Mouse (Mus musculus): Measurements from ENCODE around the gene Pth1r. TPM values are rescaled to one million over a fixed set of nuclear protein-coding genes. Genes with fewer than 3 reads are reported as not detected.
"Not testable (repeated sequence)": the region's sequence is repeated elsewhere in the genome, so short reads cannot be mapped to it uniquely, and the experiment has no call there.

Pth1r gene
- total RNA-seq, 1 experiment from 2014 or later = not detected

- no peak for ATAC-seq (replicated peaks in 1 of 2; ENCODE audit: insufficient read depth in 1 of 2, low FRiP score in 2 of 2, low TSS enrichment in 1 of 2, low read depth in 1 of 2, poor library complexity in 2 of 2, severe bottlenecking in 2 of 2)
These were observed 47.4 kb downstream of the Pth1r start for GRCm38 (mm10) chr9:110699574-110699973.

- no peak for ATAC-seq (replicated peaks in 1 of 2; ENCODE audit: insufficient read depth in 1 of 2, low FRiP score in 2 of 2, low TSS enrichment in 1 of 2, low read depth in 1 of 2, poor library complexity in 2 of 2, severe bottlenecking in 2 of 2)
These were observed 49.5 kb downstream of the Pth1r start for GRCm38 (mm10) chr9:110697465-110697864.

- ATAC-seq (replicated peaks in 1 of 2; ENCODE audit: insufficient read depth in 1 of 2, low FRiP score in 2 of 2, low TSS enrichment in 1 of 2, low read depth in 1 of 2, poor library complexity in 2 of 2, severe bottlenecking in 2 of 2) = no peak
These were observed 50.5 kb downstream of the Pth1r start for GRCm38 (mm10) chr9:110696427-110696826.

- no peak for ATAC-seq (replicated peaks in 1 of 2; ENCODE audit: insufficient read depth in 1 of 2, low FRiP score in 2 of 2, low TSS enrichment in 1 of 2, low read depth in 1 of 2, poor library complexity in 2 of 2, severe bottlenecking in 2 of 2)
These were observed 51.7 kb downstream of the Pth1r start for GRCm38 (mm10) chr9:110695165-110695755.

GRCm38 (mm10) chr9:110689261-110689779 lies 57.6 kb downstream of the Pth1r start:
- ATAC-seq (replicated peaks in 1 of 2; ENCODE audit: insufficient read depth in 1 of 2, low FRiP score in 2 of 2, low TSS enrichment in 1 of 2, low read depth in 1 of 2, poor library complexity in 2 of 2, severe bottlenecking in 2 of 2) = no peak

- no peak for ATAC-seq (replicated peaks in 1 of 2; ENCODE audit: insufficient read depth in 1 of 2, low FRiP score in 2 of 2, low TSS enrichment in 1 of 2, low read depth in 1 of 2, poor library complexity in 2 of 2, severe bottlenecking in 2 of 2)
These were observed 59.1 kb downstream of the Pth1r start for GRCm38 (mm10) chr9:110687846-110688245.

- ATAC-seq (replicated peaks in 1 of 2; ENCODE audit: insufficient read depth in 1 of 2, low FRiP score in 2 of 2, low TSS enrichment in 1 of 2, low read depth in 1 of 2, poor library complexity in 2 of 2, severe bottlenecking in 2 of 2) = no peak
These were observed 59.9 kb downstream of the Pth1r start for GRCm38 (mm10) chr9:110687061-110687460.

- ATAC-seq (replicated peaks in 1 of 2; ENCODE audit: insufficient read depth in 1 of 2, low FRiP score in 2 of 2, low TSS enrichment in 1 of 2, low read depth in 1 of 2, poor library complexity in 2 of 2, severe bottlenecking in 2 of 2) = no peak
These were observed 60.5 kb downstream of the Pth1r start for GRCm38 (mm10) chr9:110686472-110686871.

- ATAC-seq (replicated peaks in 1 of 2; ENCODE audit: insufficient read depth in 1 of 2, low FRiP score in 2 of 2, low TSS enrichment in 1 of 2, low read depth in 1 of 2, poor library complexity in 2 of 2, severe bottlenecking in 2 of 2) = peak; percentile 22 to 43; a peak in 1 of 4 replicates
These were observed 61.4 kb downstream of the Pth1r start for GRCm38 (mm10) chr9:110685591-110685990.

GRCm38 (mm10) chr9:110685187-110685586 lies 61.8 kb downstream of the Pth1r start:
- no peak for ATAC-seq (replicated peaks in 1 of 2; ENCODE audit: insufficient read depth in 1 of 2, low FRiP score in 2 of 2, low TSS enrichment in 1 of 2, low read depth in 1 of 2, poor library complexity in 2 of 2, severe bottlenecking in 2 of 2)

- no peak for ATAC-seq (replicated peaks in 1 of 2; ENCODE audit: insufficient read depth in 1 of 2, low FRiP score in 2 of 2, low TSS enrichment in 1 of 2, low read depth in 1 of 2, poor library complexity in 2 of 2, severe bottlenecking in 2 of 2)
These were observed 62.7 kb downstream of the Pth1r start for GRCm38 (mm10) chr9:110684100-110684831.

- no peak for ATAC-seq (replicated peaks in 1 of 2; ENCODE audit: insufficient read depth in 1 of 2, low FRiP score in 2 of 2, low TSS enrichment in 1 of 2, low read depth in 1 of 2, poor library complexity in 2 of 2, severe bottlenecking in 2 of 2)
These were observed 63.3 kb downstream of the Pth1r start for GRCm38 (mm10) chr9:110683574-110684099.

- ATAC-seq (replicated peaks in 1 of 2; ENCODE audit: insufficient read depth in 1 of 2, low FRiP score in 2 of 2, low TSS enrichment in 1 of 2, low read depth in 1 of 2, poor library complexity in 2 of 2, severe bottlenecking in 2 of 2) = not testable (repeated sequence)
These were observed 64.2 kb downstream of the Pth1r start for GRCm38 (mm10) chr9:110682697-110683096.

GRCm38 (mm10) chr9:110682255-110682654 lies 64.7 kb downstream of the Pth1r start:
- no peak for ATAC-seq (replicated peaks in 1 of 2; ENCODE audit: insufficient read depth in 1 of 2, low FRiP score in 2 of 2, low TSS enrichment in 1 of 2, low read depth in 1 of 2, poor library complexity in 2 of 2, severe bottlenecking in 2 of 2)

- ATAC-seq (replicated peaks in 1 of 2; ENCODE audit: insufficient read depth in 1 of 2, low FRiP score in 2 of 2, low TSS enrichment in 1 of 2, low read depth in 1 of 2, poor library complexity in 2 of 2, severe bottlenecking in 2 of 2) = no peak
These were observed 65.1 kb downstream of the Pth1r start for GRCm38 (mm10) chr9:110681817-110682216.

- peak; percentile 18 to 24 for ATAC-seq (replicated peaks in 1 of 2; ENCODE audit: insufficient read depth in 1 of 2, low FRiP score in 2 of 2, low TSS enrichment in 1 of 2, low read depth in 1 of 2, poor library complexity in 2 of 2, severe bottlenecking in 2 of 2)
These were observed 66.0 kb downstream of the Pth1r start for GRCm38 (mm10) chr9:110680736-110681507.

- no peak for ATAC-seq (replicated peaks in 1 of 2; ENCODE audit: insufficient read depth in 1 of 2, low FRiP score in 2 of 2, low TSS enrichment in 1 of 2, low read depth in 1 of 2, poor library complexity in 2 of 2, severe bottlenecking in 2 of 2)
These were observed 68.1 kb downstream of the Pth1r start for GRCm38 (mm10) chr9:110678886-110679285.

GRCm38 (mm10) chr9:110676492-110676911 lies 70.4 kb downstream of the Pth1r start:
- ATAC-seq (replicated peaks in 1 of 2; ENCODE audit: insufficient read depth in 1 of 2, low FRiP score in 2 of 2, low TSS enrichment in 1 of 2, low read depth in 1 of 2, poor library complexity in 2 of 2, severe bottlenecking in 2 of 2) = peak; percentile 85 to 86
